Comparison of ENCODE assay signal across 35 mouse cellular contexts in the genomic region with DNA sequence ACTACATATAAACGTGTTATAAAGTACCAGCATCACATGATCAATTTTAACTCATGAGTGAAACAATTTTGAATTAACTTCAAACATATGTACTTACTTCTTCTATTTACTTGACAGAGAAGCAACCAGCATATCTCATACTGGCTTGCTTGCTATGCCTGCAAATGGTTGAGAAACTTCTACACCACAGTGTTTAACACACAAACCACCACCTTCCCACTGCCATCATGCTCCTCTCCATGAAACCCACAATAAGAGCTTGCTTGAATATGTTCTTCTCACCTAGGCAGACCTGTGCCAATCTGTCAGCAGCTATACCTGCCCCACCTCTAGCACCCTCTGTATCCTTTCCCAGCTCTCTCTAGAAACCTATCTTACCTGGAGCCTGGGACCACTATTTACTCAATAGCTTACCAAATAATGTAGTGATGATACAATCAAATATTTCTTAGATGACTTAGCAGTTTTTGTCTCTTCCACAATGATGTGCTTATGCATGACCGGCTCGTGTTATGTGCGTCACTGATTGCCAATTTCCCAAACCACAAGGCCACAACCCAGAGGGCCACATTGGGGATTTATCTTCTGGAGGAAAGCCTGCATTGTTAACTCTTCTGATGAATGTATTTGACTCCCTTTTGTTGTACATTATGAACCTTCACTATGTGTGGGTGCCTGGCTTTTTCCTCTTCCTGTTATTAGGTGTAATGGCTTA. TPM values are rescaled to one million over a fixed set of nuclear protein-coding genes. Genes with fewer than 3 reads are reported as not detected.
DNase-seq lines count a peak whose midpoint lies in the region; ATAC-seq and TF ChIP-seq lines count a peak whose summit lies in the region.
"Had no signal": no experiment of that assay in that cellular context is flagged by ENCODE, and none has a peak within 500 bp of the region (broad histone marks: within the 10 kb centered on the region; RNA-seq: fewer than 3 reads in every experiment).

No protein-coding gene starts in this region.

- H3K27ac ChIP-seq in liver, postnatal 0 days (ENCODE audit: low read depth) = 0 out of 2 replicates have a peak overlapping the region, but pooled peaks have one; percentile 11
- no peak overlapping the region for H3K27ac ChIP-seq in liver, embryonic 11.5 days (ENCODE audit: low read depth, low read length)
- H3K27ac ChIP-seq in bone marrow macrophage, adult 2 months (ENCODE audit: insufficient read depth, low read depth, low read length) = peak overlapping the region; percentile 88
- H3K27ac ChIP-seq: embryonic facial prominence, embryonic 13.5 days; forebrain, embryonic 13.5 days; gastrocnemius, adult 2 months; heart, embryonic 10.5 days; hindbrain, embryonic 15.5 days; layer of hippocampus, adult 2 months had no signal

- 46% methylated on average over 4 of the region's 4 CpGs for WGBS in liver, postnatal 0 days (ENCODE audit: insufficient replicate concordance)
- WGBS in liver, embryonic 11.5 days = 70% methylated on average over 4 of the region's 4 CpGs

- no peaks in the 10 kb centered on the region for H3K27me3 ChIP-seq in liver, postnatal 0 days (ENCODE audit: insufficient read depth, low read length)
- H3K27me3 ChIP-seq in liver, embryonic 11.5 days (replicated peaks; ENCODE audit: control insufficient read depth, insufficient read depth, low read length) = no peaks in the 10 kb centered on the region
- H3K27me3 ChIP-seq: CH12.LX; embryonic facial prominence, embryonic 13.5 days; forebrain, embryonic 13.5 days; hindbrain, embryonic 15.5 days had no signal

- no peak overlapping the region for H3K4me3 ChIP-seq in liver, postnatal 0 days (ENCODE audit: low read depth, low read length)
- no peak overlapping the region for H3K4me3 ChIP-seq in liver, embryonic 11.5 days (ENCODE audit: low read depth, low read length)
- H3K4me3 ChIP-seq in bone marrow macrophage, adult 2 months (ENCODE audit: insufficient read depth, low read length) = no peak overlapping the region
- H3K4me3 ChIP-seq: embryonic facial prominence, embryonic 13.5 days; erythroblast, embryonic 14.5 days; forebrain, embryonic 13.5 days; gastrocnemius, adult 2 months; heart, embryonic 10.5 days; hindbrain, embryonic 15.5 days; layer of hippocampus, adult 2 months had no signal

- DNase-seq in liver, postnatal 0 days = peak; percentile 23
- no peak for DNase-seq in liver, embryonic 11.5 days (ENCODE audit: low spot score)
- no peak for DNase-seq in left cerebral cortex, adult 18-20 months (ENCODE audit: low spot score in 2 of 2)
- no peak for DNase-seq in kidney, postnatal 4 days
- no peak for DNase-seq in frontal cortex, postnatal 25 days (ENCODE audit: low spot score in 2 of 2)
- DNase-seq: adrenal gland, postnatal 10 days; B cell, adult 2 months; cerebellum, adult 11 months; cerebellum, postnatal 10 days; gastrocnemius, adult 2 months; heart, postnatal 4 days; kidney, adult 8-10 months; kidney, postnatal 10 days; layer of hippocampus, postnatal 36 days; lung, adult 2 months; right cerebral cortex, postnatal 14 days had no signal

- no peaks in the 10 kb centered on the region for H3K9me3 ChIP-seq in liver, postnatal 0 days (ENCODE audit: low read length)
- H3K9me3 ChIP-seq in liver, embryonic 11.5 days (ENCODE audit: control insufficient read depth, low read length) = no peaks in the 10 kb centered on the region
- H3K9me3 ChIP-seq: embryonic facial prominence, embryonic 13.5 days; forebrain, embryonic 13.5 days; heart, embryonic 10.5 days; hindbrain, embryonic 15.5 days had no signal

- peak; percentile 58 for ATAC-seq in liver, postnatal 0 days
- no peak for ATAC-seq in liver, embryonic 11.5 days (replicated peaks; ENCODE audit: low FRiP score)
- ATAC-seq in megakaryocyte, adult 5-6 weeks (ENCODE audit: poor library complexity, severe bottlenecking) = peak; percentile 71
- ATAC-seq: forebrain, embryonic 13.5 days had no signal

- peak; percentile 31; the same call in 1 of the 2 replicates for TF ChIP-seq EP300 in liver, postnatal 0 days (IDR thresholded peaks at IDR 0.05; ENCODE audit: low read depth)

- H3K36me3 ChIP-seq in liver, postnatal 0 days (replicated peaks; ENCODE audit: insufficient read depth, low read length) = no peaks in the 10 kb centered on the region
- no peaks in the 10 kb centered on the region for H3K36me3 ChIP-seq in liver, embryonic 11.5 days (ENCODE audit: control insufficient read depth, insufficient read depth, low read length)
- H3K36me3 ChIP-seq: embryonic facial prominence, embryonic 13.5 days; heart, embryonic 10.5 days; hindbrain, embryonic 15.5 days had no signal

- no peak for TF ChIP-seq CTCF in liver, postnatal 0 days (IDR thresholded peaks at IDR 0.05; ENCODE audit: low read depth)
- no peak for TF ChIP-seq CTCF in bone marrow macrophage, adult 2 months (IDR thresholded peaks at IDR 0.05; ENCODE audit: low read depth, low read length)

- H3K4me2 ChIP-seq in liver, postnatal 0 days (ENCODE audit: low read depth, low read length) = no peak overlapping the region
- H3K4me2 ChIP-seq in liver, embryonic 11.5 days = no peak overlapping the region
- H3K4me2 ChIP-seq: embryonic facial prominence, embryonic 13.5 days; forebrain, embryonic 13.5 days; hindbrain, embryonic 15.5 days; midbrain, embryonic 11.5 days had no signal

- no peaks in the 10 kb centered on the region for H3K4me1 ChIP-seq in liver, postnatal 0 days (ENCODE audit: insufficient read depth)
- H3K4me1 ChIP-seq in liver, embryonic 11.5 days (replicated peaks; ENCODE audit: control insufficient read depth, insufficient read depth, low read length) = no peaks in the 10 kb centered on the region
- H3K4me1 ChIP-seq in bone marrow macrophage, adult 2 months (ENCODE audit: control insufficient read depth, insufficient read depth, low read length) = peaks cover 33% of the 10 kb centered on the region
- H3K4me1 ChIP-seq: embryonic facial prominence, embryonic 13.5 days; forebrain, embryonic 13.5 days; heart, embryonic 10.5 days; hindbrain, embryonic 15.5 days had no signal

- TF ChIP-seq POLR2A in bone marrow macrophage, adult 2 months (IDR thresholded peaks at IDR 0.05; ENCODE audit: borderline replicate concordance, low read depth, low read length) = no peak

- H3K9ac ChIP-seq in liver, postnatal 0 days (replicated peaks) = no peak overlapping the region
- no peak overlapping the region for H3K9ac ChIP-seq in liver, embryonic 11.5 days (ENCODE audit: low read depth, low read length)
- H3K9ac ChIP-seq: embryonic facial prominence, embryonic 13.5 days; forebrain, embryonic 13.5 days; hindbrain, embryonic 15.5 days had no signal

RNA-seq across cellular contexts. Expression of a gene that starts 1.9 kb away (rescaled TPM):
- 0.53 and 1.3 TPM in 2 replicates for polyA plus RNA-seq in liver, postnatal 0 days (2015; fragmentation: Nextera tagmentation; extraction: Ambion mirVana)
- 0.92 and 1.8 TPM in 2 replicates for polyA plus RNA-seq in liver, embryonic 11.5 days (2014; fragmentation: Nextera tagmentation; extraction: Ambion mirVana)
- polyA plus RNA-seq in bone marrow macrophage, adult 2 months (2012; ENCODE audit: insufficient read depth, insufficient read length, missing spikeins) = 1,180 and 1,280 TPM in 2 replicates
- total RNA-seq in megakaryocyte, adult 5-6 weeks (2015) = 45.3 and 55.3 TPM in 2 replicates
- 31.2 and 42.5 TPM in 2 replicates for total RNA-seq in megakaryocyte, adult 5-6 weeks (2017)
- not detected for total RNA-seq in left cerebral cortex, adult 18-20 months (2021)
- total RNA-seq: CH12.LX; gastrocnemius, adult 2 months; layer of hippocampus, adult 2 months; layer of hippocampus, postnatal 36 days; left cerebral cortex, postnatal 25 days; midbrain, postnatal 0 days had no signal
- polyA plus RNA-seq: embryonic facial prominence, embryonic 13.5 days; erythroblast, embryonic 14.5 days; forebrain, embryonic 13.5 days; heart, embryonic 10.5 days; hindbrain, embryonic 15.5 days; intestine, embryonic 14.5 days; midbrain, embryonic 11.5 days; midbrain, postnatal 0 days had no signal

RNA-seq across cellular contexts. Expression of a gene that starts 29.6 kb away (rescaled TPM):
- polyA plus RNA-seq in liver, postnatal 0 days (2015; fragmentation: Nextera tagmentation; extraction: Ambion mirVana) = 0.92 and 1.2 TPM in 2 replicates
- 0.32 and 0.38 TPM in 2 replicates for polyA plus RNA-seq in liver, embryonic 11.5 days (2014; fragmentation: Nextera tagmentation; extraction: Ambion mirVana)
- polyA plus RNA-seq in bone marrow macrophage, adult 2 months (2012; ENCODE audit: insufficient read depth, insufficient read length, missing spikeins) = 30.8 and 49.5 TPM in 2 replicates
- total RNA-seq in megakaryocyte, adult 5-6 weeks (2015) = 44.8 and 44.9 TPM in 2 replicates
- 43.8 TPM in 2 replicates for total RNA-seq in megakaryocyte, adult 5-6 weeks (2017)
- not detected for total RNA-seq in left cerebral cortex, adult 18-20 months (2021)
- total RNA-seq: CH12.LX; gastrocnemius, adult 2 months; heart, postnatal 4 days; layer of hippocampus, adult 2 months; layer of hippocampus, postnatal 36 days; left cerebral cortex, postnatal 25 days had no signal
- polyA plus RNA-seq: brain, embryonic 14.5 days; embryonic facial prominence, embryonic 13.5 days; erythroblast, embryonic 14.5 days; forebrain, embryonic 13.5 days; midbrain, embryonic 11.5 days; midbrain, postnatal 0 days had no signal

RNA-seq across cellular contexts. Expression of a gene that starts 30.4 kb away (rescaled TPM):
- polyA plus RNA-seq in liver, postnatal 0 days (2015; fragmentation: Nextera tagmentation; extraction: Ambion mirVana) = 24.4 and 28.7 TPM in 2 replicates
- polyA plus RNA-seq in liver, embryonic 11.5 days (2014; fragmentation: Nextera tagmentation; extraction: Ambion mirVana) = 2.6 and 3.1 TPM in 2 replicates
- 161 and 162 TPM in 2 replicates for polyA plus RNA-seq in bone marrow macrophage, adult 2 months (2012; ENCODE audit: insufficient read depth, insufficient read length, missing spikeins)
- total RNA-seq in megakaryocyte, adult 5-6 weeks (2015) = 1.5 and 2.3 TPM in 2 replicates
- 2.4 and 2.5 TPM in 2 replicates for total RNA-seq in megakaryocyte, adult 5-6 weeks (2017)
- under 1 TPM in 1 of 2 experiments, not detected in 1; 0.33 TPM for total RNA-seq in left cerebral cortex, adult 18-20 months (2021)
- total RNA-seq: CH12.LX; gastrocnemius, adult 2 months; layer of hippocampus, adult 2 months; layer of hippocampus, postnatal 36 days; left cerebral cortex, postnatal 25 days had no signal
- polyA plus RNA-seq: erythroblast, embryonic 14.5 days had no signal

RNA-seq across cellular contexts. Expression of a gene that starts 48.1 kb away (rescaled TPM):
- not detected in 2 replicates for polyA plus RNA-seq in liver, postnatal 0 days (2015; fragmentation: Nextera tagmentation; extraction: Ambion mirVana)
- polyA plus RNA-seq in liver, embryonic 11.5 days (2014; fragmentation: Nextera tagmentation; extraction: Ambion mirVana) = not detected in 2 replicates
- not detected in 2 replicates for polyA plus RNA-seq in bone marrow macrophage, adult 2 months (2012; ENCODE audit: insufficient read depth, insufficient read length, missing spikeins)
- not detected in 2 replicates for total RNA-seq in megakaryocyte, adult 5-6 weeks (2015)
- total RNA-seq in megakaryocyte, adult 5-6 weeks (2017) = not detected in 2 replicates
- total RNA-seq in left cerebral cortex, adult 18-20 months (2021) = not detected
- total RNA-seq: adrenal gland, postnatal 10 days; CH12.LX; gastrocnemius, adult 2 months; gastrocnemius, postnatal 4 days; heart, postnatal 4 days; layer of hippocampus, adult 2 months; layer of hippocampus, postnatal 36 days; left cerebral cortex, postnatal 25 days; midbrain, postnatal 0 days had no signal
- polyA plus RNA-seq: brain, embryonic 14.5 days; embryonic facial prominence, embryonic 13.5 days; erythroblast, embryonic 14.5 days; forebrain, embryonic 13.5 days; heart, embryonic 10.5 days; heart, embryonic 16.5 days; hindbrain, embryonic 15.5 days; intestine, embryonic 14.5 days; limb, embryonic 14.5 days; lung, adult 2 months; midbrain, embryonic 11.5 days; midbrain, postnatal 0 days; thymus, postnatal 0 days; urinary bladder, adult 2 months had no signal

Comparison
In these comparisons a context has a peak if more than half of its experiments do, and no peak if none do; other contexts are left out.
1. RNA of a gene that starts 1.9 kb away (polyA plus RNA-seq): 1,180 to 1,280 TPM in bone marrow macrophage, adult 2 months; 0.53 to 1.3 TPM in liver, postnatal 0 days and 0.92 to 1.8 TPM in liver, embryonic 11.5 days; every median in the first group is over 100 times any median in the second.
2. RNA of a gene that starts 29.6 kb away (polyA plus RNA-seq): 30.8 to 49.5 TPM in bone marrow macrophage, adult 2 months; 0.92 to 1.2 TPM in liver, postnatal 0 days and 0.32 to 0.38 TPM in liver, embryonic 11.5 days; every median in the first group is over 10 times any median in the second.